Mouse (Mus musculus) midbrain, embryonic 14.5 days (tissue): ENCODE data around the gene Chd1. TPM values are rescaled to one million over a fixed set of nuclear protein-coding genes. Genes with fewer than 3 reads are reported as not detected.
A peak's percentile ranks its signal among the peaks of the same experiment; 100 is the strongest.
"Not testable (repeated sequence)": the region's sequence is repeated elsewhere in the genome, so short reads cannot be mapped to it uniquely, and the experiment has no call there.

ENCODE experiments used
- ATAC-seq: fragments of 200-750 bp; cut with Nextera tagmentation; 2 replicates; pipeline ENCODE4 v1.8.0; 2017; ENCODE audit warnings: moderate number of reproducible peaks, moderate library complexity; ENCODE audit not compliant: low FRiP score, low TSS enrichment
- DNase-seq: peaks from one replicate; pipeline ENCODE4 v3.0.0-alpha.2; 2015
- H3K27ac ChIP-seq: fragments of 300-500 bp; sonication (generic); replicated peaks from 2 replicates; pipeline ENCODE4 v1.5.1; 2014; ENCODE audit warnings: mild to moderate bottlenecking, low read depth, low read length, moderate library complexity
- H3K27me3 ChIP-seq: fragments of 300-500 bp; sonication (generic); 2 replicates; pipeline ENCODE4 v1.6.1; 2014; ENCODE audit warnings: low read length, control low read depth, mixed read lengths; ENCODE audit not compliant: control insufficient read depth, insufficient read depth
- H3K36me3 ChIP-seq: fragments of 300-500 bp; sonication (generic); 2 replicates; pipeline ENCODE4 v1.6.1; 2014; ENCODE audit warnings: low read length, control low read depth; ENCODE audit not compliant: control insufficient read depth, insufficient read depth
- H3K4me1 ChIP-seq: fragments of 300-500 bp; sonication (generic); 2 replicates; pipeline ENCODE4 v1.6.1; 2014; ENCODE audit warnings: mild to moderate bottlenecking, antibody characterized with exemption, low read length, control low read depth; ENCODE audit not compliant: control insufficient read depth, insufficient read depth
- H3K4me2 ChIP-seq: fragments of 300-500 bp; sonication (generic); 2 replicates; pipeline ENCODE4 v1.6.1; 2014; ENCODE audit warnings: mild to moderate bottlenecking, low read length, moderate library complexity
- H3K4me3 ChIP-seq: fragments of 300-500 bp; sonication (generic); replicated peaks from 2 replicates; pipeline ENCODE4 v1.5.1; 2014; ENCODE audit warnings: low read depth, low read length
- H3K9ac ChIP-seq: fragments of 300-500 bp; sonication (generic); replicated peaks from 2 replicates; pipeline ENCODE4 v1.6.1; 2014; ENCODE audit warnings: mild to moderate bottlenecking, low read length, moderate library complexity
- H3K9me3 ChIP-seq: fragments of 300-500 bp; sonication (generic); 2 replicates; pipeline ENCODE4 v1.6.1; 2016; ENCODE audit warnings: low read length, control low read depth, mixed read lengths; ENCODE audit not compliant: control insufficient read depth
- WGBS: fragments of 180-500 bp; shearing (Covaris S2); extraction: QIAGEN DNeasy Blood & Tissue Kit; methylation state at CpG from one replicate; pipeline ENCODE4 v1.1.7; 2014; 5-methylcytosine and 5-hydroxymethylcytosine counted together
- polyA plus RNA-seq: library from polyadenylated mRNA; unstranded; fragments of >200 nt; fragmentation: Nextera tagmentation; extraction: Ambion mirVana; gene quantifications from 2 replicates; pipeline ENCODE4 v1.2.1, GENCODE M21; 2014

Chd1 gene
- polyA plus RNA-seq, 1 experiment from 2014 or later = 25.1 TPM

DNA sequence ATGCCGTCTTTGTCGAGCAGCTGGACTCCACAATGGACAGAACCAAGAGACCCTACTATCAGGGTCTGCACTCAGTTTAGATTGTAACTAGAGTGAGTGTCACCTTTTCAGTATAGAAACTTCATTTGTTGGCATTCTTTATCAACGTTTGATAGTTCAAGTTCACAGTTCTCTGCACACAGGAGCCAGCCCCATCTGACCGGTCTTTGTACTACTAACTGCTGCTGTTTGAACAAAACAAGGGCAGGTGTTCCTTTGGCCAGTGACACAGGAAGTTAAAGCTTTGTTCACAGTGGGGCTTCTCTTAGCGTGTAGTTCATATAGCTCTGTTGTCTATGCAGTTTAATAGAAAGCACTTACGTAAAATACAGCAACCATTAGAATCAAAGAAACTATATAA lies 43.3 kb downstream of the Chd1 start:
- ATAC-seq (no peak), DNase-seq (no peak)
- Histone ChIP-seq H3K27ac (no peak overlapping the region), H3K4me1 (no peaks in the 10 kb centered on the region), H3K4me2 (no peak overlapping the region), H3K36me3 (peaks cover 82% of the 10 kb centered on the region), H3K9ac (no peak overlapping the region), H3K4me3 (no peak overlapping the region), H3K9me3 (no peaks in the 10 kb centered on the region), H3K27me3 (no peaks in the 10 kb centered on the region)
- 91% methylated on average over 6 of the region's 6 CpGs for WGBS

DNA sequence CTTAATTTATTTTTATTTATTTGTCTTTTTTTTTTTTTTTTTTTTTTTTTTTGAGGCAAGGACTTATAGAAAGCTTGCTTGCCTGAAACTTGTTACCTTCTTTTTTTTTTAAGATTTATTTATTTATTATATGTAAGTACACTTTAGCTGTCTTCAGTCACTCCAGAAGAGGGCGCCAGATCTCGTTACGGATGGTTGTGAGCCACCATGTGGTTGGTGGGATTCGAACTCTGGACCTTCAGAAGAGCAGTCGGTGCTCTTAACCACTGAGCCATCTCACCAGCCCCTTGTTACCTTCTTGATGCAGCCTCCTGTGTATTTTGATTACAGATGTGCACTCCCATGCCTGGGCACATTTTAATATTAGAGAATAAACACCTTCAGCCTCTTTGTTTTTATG lies 46.5 kb downstream of the Chd1 start:
- H3K9me3 ChIP-seq, H3K27ac ChIP-seq, DNase-seq, H3K4me1 ChIP-seq, H3K9ac ChIP-seq, ATAC-seq, H3K27me3 ChIP-seq, H3K4me2 ChIP-seq, H3K4me3 ChIP-seq: not testable (repeated sequence)
- WGBS = 92% methylated on average over 5 of the region's 5 CpGs
- peaks cover 79% of the 10 kb centered on the region for H3K36me3 ChIP-seq

DNA sequence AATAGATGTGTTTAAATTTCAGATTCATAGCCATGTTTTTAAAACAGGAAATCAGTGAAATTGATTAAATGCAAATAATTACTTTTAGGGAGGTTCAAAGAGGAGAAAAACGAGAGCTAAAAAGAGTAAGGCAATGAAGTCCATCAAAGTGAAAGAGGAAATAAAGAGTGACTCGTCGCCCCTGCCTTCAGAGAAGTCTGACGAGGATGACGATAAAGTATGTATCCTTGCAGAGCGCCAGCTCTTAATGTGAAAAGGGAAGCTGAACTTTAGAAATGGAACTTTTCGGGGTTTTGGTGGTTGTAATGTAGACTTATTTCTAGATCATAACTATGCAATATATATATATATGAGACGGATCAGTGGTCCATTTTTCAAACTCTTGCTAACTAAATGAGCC lies 56.4 kb downstream of the Chd1 start:
- DNase-seq = no peak
- Histone ChIP-seq H3K4me1 (no peaks in the 10 kb centered on the region), H3K4me3 (no peak overlapping the region), H3K36me3 (peaks cover 71% of the 10 kb centered on the region), H3K27ac (no peak overlapping the region), H3K4me2 (no peak overlapping the region), H3K9me3 (no peaks in the 10 kb centered on the region), H3K27me3 (no peaks in the 10 kb centered on the region), H3K9ac (no peak overlapping the region)
- 93% methylated on average over 8 of the region's 8 CpGs for WGBS
- no peak for ATAC-seq

DNA sequence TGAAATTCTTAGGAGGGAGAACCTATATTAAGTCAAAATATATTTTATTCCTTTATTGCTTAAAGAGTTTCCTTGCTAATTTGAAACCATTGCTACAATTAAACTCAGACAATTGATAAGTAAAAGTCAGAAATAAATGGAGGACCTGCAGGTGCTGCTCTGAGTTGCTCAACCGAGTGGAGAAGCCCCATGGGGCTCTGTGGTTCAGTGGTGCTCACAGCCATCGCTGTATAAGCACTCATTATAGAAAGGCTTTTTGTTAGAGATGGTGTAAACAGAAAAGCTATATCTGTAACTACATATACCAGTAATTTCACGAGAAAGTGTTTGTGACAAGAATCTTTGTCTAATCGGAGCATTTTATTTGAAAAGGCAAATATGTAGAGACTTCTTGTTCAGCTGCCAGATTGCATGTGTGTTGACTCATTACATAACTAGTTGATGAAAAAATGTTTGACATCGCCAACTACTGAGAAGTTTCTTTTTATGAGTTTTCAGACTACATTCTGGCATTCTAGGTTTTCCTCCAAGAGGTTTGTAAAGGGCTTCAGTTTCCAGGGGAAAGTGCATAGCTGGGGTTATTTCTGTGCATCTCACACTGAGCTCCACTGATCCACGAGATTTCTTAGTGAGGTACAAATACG lies 64.4 kb downstream of the Chd1 start:
- ATAC-seq = no peak
- Histone ChIP-seq H3K9me3 (no peaks in the 10 kb centered on the region), H3K9ac (no peak overlapping the region), H3K4me1 (no peaks in the 10 kb centered on the region), H3K27me3 (no peaks in the 10 kb centered on the region), H3K27ac (no peak overlapping the region), H3K4me3 (no peak overlapping the region), H3K4me2 (no peak overlapping the region), H3K36me3 (peaks cover 68% of the 10 kb centered on the region)
- WGBS = 85% methylated on average over 7 of the region's 7 CpGs
- no peak for DNase-seq

DNA sequence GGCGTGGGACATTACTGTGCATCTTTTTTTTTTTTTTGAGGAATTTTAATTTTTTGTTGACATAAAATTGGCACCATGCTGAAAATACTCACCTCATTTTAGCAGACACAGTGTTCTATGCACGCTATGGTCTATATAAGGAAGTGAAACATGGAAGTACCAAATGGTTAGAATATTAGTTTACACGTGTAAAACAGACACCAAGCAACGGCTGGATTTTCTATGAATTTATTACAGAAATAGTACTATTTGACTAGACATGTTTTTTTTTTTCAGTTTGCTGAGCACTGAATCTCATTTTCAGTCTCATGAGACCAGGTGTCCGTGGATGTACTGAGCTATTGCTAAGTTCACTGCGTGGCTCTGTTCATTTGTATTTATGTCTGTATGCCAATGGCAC lies 69.2 kb downstream of the Chd1 start:
- peaks cover 27% of the 10 kb centered on the region for H3K36me3 ChIP-seq
- no peak overlapping the region for H3K27ac ChIP-seq
- WGBS = 83% methylated on average over 6 of the region's 6 CpGs
- H3K27me3 ChIP-seq = no peaks in the 10 kb centered on the region
- no peak overlapping the region for H3K4me3 ChIP-seq
- no peak overlapping the region for H3K4me2 ChIP-seq
- H3K9ac ChIP-seq = no peak overlapping the region
- ATAC-seq (no peak), DNase-seq (no peak)
- no peaks in the 10 kb centered on the region for H3K4me1 ChIP-seq
- no peaks in the 10 kb centered on the region for H3K9me3 ChIP-seq

DNA sequence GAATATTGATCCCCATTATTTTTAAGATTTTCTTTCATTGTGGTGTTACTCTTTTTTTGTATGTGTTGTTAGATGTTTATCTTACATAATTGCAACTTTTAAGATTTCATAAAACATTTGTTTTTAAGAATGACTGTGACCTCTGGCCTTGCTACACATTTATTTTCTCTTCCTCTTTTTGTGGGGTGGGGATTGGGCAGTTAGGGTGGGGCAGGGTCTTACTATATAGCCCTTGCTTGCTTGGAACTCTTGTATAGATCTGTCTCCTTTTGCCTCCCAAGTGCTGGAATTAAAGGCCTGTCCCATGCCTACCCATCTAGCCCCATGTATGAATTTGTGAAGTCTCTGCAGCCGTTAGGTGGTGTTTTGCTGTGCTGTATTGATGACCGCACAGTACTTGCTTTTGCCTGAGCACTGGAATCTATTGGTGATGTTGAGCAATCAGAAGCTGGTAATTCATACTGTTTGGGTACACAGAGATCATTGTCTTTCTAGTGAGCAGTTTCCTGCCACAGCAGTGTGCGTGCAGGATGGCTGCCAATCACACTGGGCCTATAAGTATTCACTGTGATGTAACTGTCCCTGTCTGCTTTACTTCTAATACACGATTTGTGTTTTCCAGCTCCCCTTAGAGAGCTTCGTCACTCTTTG lies 69.9 kb downstream of the Chd1 start:
- Histone ChIP-seq H3K4me3 (no peak overlapping the region), H3K4me1 (no peaks in the 10 kb centered on the region), H3K9me3 (no peaks in the 10 kb centered on the region), H3K27me3 (no peaks in the 10 kb centered on the region), H3K27ac (no peak overlapping the region), H3K36me3 (peaks cover 20% of the 10 kb centered on the region), H3K9ac (no peak overlapping the region), H3K4me2 (no peak overlapping the region)
- WGBS = 87% methylated on average over 5 of the region's 5 CpGs
- DNase-seq (no peak), ATAC-seq (no peak)

DNA sequence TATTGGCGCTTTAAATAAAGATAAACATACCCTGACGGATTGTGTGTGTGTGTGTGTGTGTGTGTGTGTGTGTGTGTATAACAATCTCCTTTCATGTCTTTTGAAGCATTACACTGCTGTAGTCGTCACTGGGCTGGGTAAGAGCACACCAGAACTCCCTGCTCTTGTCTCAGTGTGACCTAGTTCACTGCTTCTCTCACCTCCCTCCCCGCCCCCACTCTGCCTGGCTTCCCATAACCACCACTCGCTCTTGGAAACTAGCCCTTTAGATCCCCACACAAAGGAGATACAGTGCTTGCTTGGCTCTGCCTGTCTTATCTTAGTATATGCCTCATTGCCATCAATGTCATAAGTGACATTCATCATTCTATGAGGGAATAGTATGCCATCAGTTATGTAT lies 71.6 kb downstream of the Chd1 start:
- Histone ChIP-seq H3K27me3 (no peaks in the 10 kb centered on the region), H3K4me3 (no peak overlapping the region), H3K9ac (no peak overlapping the region), H3K27ac (no peak overlapping the region), H3K4me1 (no peaks in the 10 kb centered on the region), H3K36me3 (peaks cover 3% of the 10 kb centered on the region), H3K4me2 (no peak overlapping the region), H3K9me3 (no peaks in the 10 kb centered on the region)
- ATAC-seq (no peak), DNase-seq (no peak)
- 81% methylated on average over 5 of the region's 5 CpGs for WGBS

DNA sequence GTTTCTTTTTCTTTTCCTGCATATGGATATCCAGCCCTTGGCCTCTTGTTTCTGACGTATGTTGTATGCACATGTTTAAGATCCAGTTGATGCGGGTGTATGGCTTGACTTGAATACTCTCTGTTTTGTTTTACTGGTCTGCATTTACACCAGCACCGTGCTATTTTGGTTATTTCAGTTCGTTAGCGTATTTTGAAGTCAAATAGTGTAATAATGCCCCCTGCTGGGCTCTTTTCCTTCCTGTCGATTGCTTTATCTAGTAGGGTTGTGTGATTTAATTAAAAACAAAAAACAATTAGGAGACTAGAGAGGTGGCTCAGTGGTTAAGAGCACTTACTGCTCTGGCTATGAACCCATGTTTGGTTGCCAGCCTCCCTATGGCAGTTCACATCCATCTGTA lies 73.2 kb downstream of the Chd1 start:
- ATAC-seq (no peak), DNase-seq (no peak)
- H3K4me3 ChIP-seq = no peak overlapping the region
- no peaks in the 10 kb centered on the region for H3K4me1 ChIP-seq
- no peak overlapping the region for H3K27ac ChIP-seq
- H3K36me3 ChIP-seq = no peaks in the 10 kb centered on the region
- H3K9me3 ChIP-seq = no peaks in the 10 kb centered on the region
- H3K27me3 ChIP-seq = no peaks in the 10 kb centered on the region
- 87% methylated on average over 6 of the region's 6 CpGs for WGBS
- H3K9ac ChIP-seq = no peak overlapping the region
- no peak overlapping the region for H3K4me2 ChIP-seq

DNA sequence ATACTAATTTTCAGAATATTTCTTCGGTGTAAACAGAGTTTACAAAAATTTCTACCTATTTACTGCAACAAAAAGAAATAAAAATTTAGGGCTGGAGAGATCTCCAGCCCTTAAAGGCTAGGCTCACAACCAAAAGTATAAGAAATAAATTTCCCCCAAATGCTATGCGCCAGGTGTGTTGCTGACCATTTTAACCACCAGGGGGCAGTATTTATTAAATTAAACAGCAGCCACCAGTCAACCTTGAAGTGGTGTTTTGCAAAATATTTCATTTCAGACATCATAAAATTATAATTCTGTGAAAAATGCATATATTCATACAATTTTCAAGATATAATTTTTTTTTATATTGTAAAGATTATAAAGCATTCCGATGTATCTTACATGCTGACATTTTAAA lies 82.3 kb downstream of the Chd1 start:
- Histone ChIP-seq H3K4me2 (no peak overlapping the region), H3K4me1 (no peaks in the 10 kb centered on the region), H3K9ac (no peak overlapping the region), H3K4me3 (no peak overlapping the region), H3K27ac (no peak overlapping the region), H3K36me3 (no peaks in the 10 kb centered on the region), H3K9me3 (no peaks in the 10 kb centered on the region), H3K27me3 (no peaks in the 10 kb centered on the region)
- peak; percentile 85 for DNase-seq
- ATAC-seq = no peak
- 37% methylated on average over 3 of the region's 3 CpGs for WGBS
